Mouse (Mus musculus) MEL (cell line): ENCODE measurements around the gene Slit2. TPM values are rescaled to one million over a fixed set of nuclear protein-coding genes. Genes with fewer than 3 reads are reported as not detected.

ENCODE experiments used
- DNase-seq: peaks from one replicate; pipeline ENCODE4 v3.0.0; 2011; ENCODE audit warnings: low read depth, low spot score
- H3K27ac ChIP-seq: 2 replicates; pipeline ENCODE4 v1.5.1; 2012; ENCODE audit warnings: low read depth, mild to moderate bottlenecking, control low read depth, low read length, moderate library complexity; ENCODE audit not compliant: control insufficient read depth
- H3K27me3 ChIP-seq, 2 experiments: fragments of 150-350 bp in 1 of 2; sonication (generic) in 1 of 2; 2 replicates each; pipeline ENCODE4 v1.6.1; 2012; ENCODE audit warnings: low read length in 2 of 2, mild to moderate bottlenecking in 2 of 2, improper control_type of control experiment in 1 of 2, moderate library complexity in 1 of 2; ENCODE audit not compliant: insufficient read depth in 2 of 2, control insufficient read depth in 1 of 2
- H3K36me3 ChIP-seq, 2 experiments: 2 replicates each; pipeline ENCODE4 v1.6.1; 2012 to 2014; ENCODE audit warnings: low read length in 2 of 2, improper control_type of control experiment in 1 of 2, inconsistent platforms in 1 of 2, mild to moderate bottlenecking in 1 of 2; ENCODE audit not compliant: insufficient read depth in 2 of 2, control insufficient read depth in 1 of 2
- H3K4me1 ChIP-seq, 2 experiments: fragments of 150-350 bp in 1 of 2; sonication (generic) in 1 of 2; 2 replicates each; pipeline ENCODE4 v1.6.1; 2012; ENCODE audit warnings: low read length in 2 of 2, improper control_type of control experiment in 1 of 2, mild to moderate bottlenecking in 1 of 2; ENCODE audit not compliant: insufficient read depth in 2 of 2, control insufficient read depth in 1 of 2
- H3K4me3 ChIP-seq, 2 experiments: fragments of 150-350 bp in 1 of 2; sonication (generic) in 1 of 2; 2 replicates each; pipeline ENCODE4 v1.5.1; 2012; ENCODE audit warnings: low read depth in 2 of 2, low read length in 2 of 2, mild to moderate bottlenecking in 2 of 2, moderate library complexity in 2 of 2, control low read depth in 1 of 2, improper control_type of control experiment in 1 of 2; ENCODE audit not compliant: control insufficient read depth in 1 of 2, insufficient read depth in 1 of 2
- H3K79me2 ChIP-seq: 2 replicates; pipeline ENCODE4 v1.6.1; 2012; ENCODE audit warnings: mild to moderate bottlenecking, low read length, moderate library complexity; ENCODE audit not compliant: control insufficient read depth, poor library complexity, insufficient read depth
- H3K9ac ChIP-seq: 2 replicates; pipeline ENCODE4 v1.6.1; 2012; ENCODE audit warnings: low read depth, mild to moderate bottlenecking, control low read depth, low read length, moderate library complexity; ENCODE audit not compliant: control insufficient read depth, poor library complexity, severe bottlenecking
- H3K9me3 ChIP-seq: fragments of 150-350 bp; sonication (generic); replicated peaks from 2 replicates; pipeline ENCODE4 v1.6.1; 2012; ENCODE audit warnings: mild to moderate bottlenecking, low read length, improper control_type of control experiment, moderate library complexity; ENCODE audit not compliant: insufficient read depth
- BHLHE40 ChIP-seq: IDR thresholded peaks from 2 replicates; pipeline ENCODE4 v1.6.1; 2012; ENCODE audit warnings: low read depth, mild to moderate bottlenecking, inconsistent platforms, low read length, improper control_type of control experiment, borderline replicate concordance
- CHD2 ChIP-seq: IDR thresholded peaks from 2 replicates; pipeline ENCODE4 v1.6.1; 2011; ENCODE audit warnings: low read length, improper control_type of control experiment
- ELF1 ChIP-seq: IDR thresholded peaks from 2 replicates; pipeline ENCODE4 v1.6.1; 2014; ENCODE audit warnings: low read depth, mild to moderate bottlenecking, inconsistent platforms, low read length, improper control_type of control experiment, moderate library complexity
- EP300 ChIP-seq, 2 experiments: IDR thresholded peaks; 2 replicates each; pipeline ENCODE4 v1.6.1; 2011; ENCODE audit warnings: improper control_type of control experiment in 2 of 2, low read length in 2 of 2, low read depth in 1 of 2, mild to moderate bottlenecking in 1 of 2
- GATA1 ChIP-seq: IDR thresholded peaks from 2 replicates; pipeline ENCODE4 v1.6.1; 2011; ENCODE audit warnings: low read depth, low read length, improper control_type of control experiment
- HCFC1 ChIP-seq: IDR thresholded peaks from 2 replicates; pipeline ENCODE4 v1.6.1; 2012; ENCODE audit warnings: low read depth, mild to moderate bottlenecking, inconsistent platforms, low read length, improper control_type of control experiment, moderate library complexity
- KAT2A ChIP-seq: conservative IDR thresholded peaks from 2 replicates; pipeline ENCODE4 v1.6.1; 2012; ENCODE audit warnings: low read depth, low read length, improper control_type of control experiment, inconsistent platforms
- MAX ChIP-seq: IDR thresholded peaks from 2 replicates; pipeline ENCODE4 v1.6.1; 2011; ENCODE audit warnings: low read length, improper control_type of control experiment
- MAZ ChIP-seq: IDR thresholded peaks from 2 replicates; pipeline ENCODE4 v1.6.1; 2012; ENCODE audit warnings: low read depth, mild to moderate bottlenecking, inconsistent platforms, low read length, improper control_type of control experiment
- MXI1 ChIP-seq: IDR thresholded peaks from 2 replicates; pipeline ENCODE4 v1.6.1; 2011; ENCODE audit warnings: mild to moderate bottlenecking, low read depth, low read length, improper control_type of control experiment
- MYC ChIP-seq: IDR thresholded peaks from 2 replicates; pipeline ENCODE4 v1.6.1; 2011; ENCODE audit warnings: low read depth, mild to moderate bottlenecking, low read length, improper control_type of control experiment, moderate library complexity
- NELFE ChIP-seq: IDR thresholded peaks from 2 replicates; pipeline ENCODE4 v1.6.1; 2011; ENCODE audit warnings: low read depth, low read length, improper control_type of control experiment
- NRF1 ChIP-seq: IDR thresholded peaks from 2 replicates; pipeline ENCODE4 v1.6.1; 2014; ENCODE audit warnings: low read depth, mild to moderate bottlenecking, inconsistent platforms, low read length, improper control_type of control experiment, moderate library complexity; ENCODE audit not compliant: poor library complexity, insufficient read depth, severe bottlenecking
- POLR2A ChIP-seq, 2 experiments: IDR thresholded peaks; 2 replicates each; pipeline ENCODE4 v1.6.1; 2011 to 2012; ENCODE audit warnings: low read length in 2 of 2, mild to moderate bottlenecking in 2 of 2, control low read depth in 1 of 2, improper control_type of control experiment in 1 of 2, low read depth in 1 of 2, moderate library complexity in 1 of 2; ENCODE audit not compliant: control insufficient read depth in 1 of 2, insufficient read depth in 1 of 2, poor library complexity in 1 of 2
- POLR2AphosphoS2 ChIP-seq: IDR thresholded peaks from 2 replicates; pipeline ENCODE4 v1.6.1; 2011; ENCODE audit warnings: low read length, improper control_type of control experiment
- POLR2AphosphoS5 ChIP-seq: IDR thresholded peaks from 2 replicates; pipeline ENCODE4 v1.6.1; 2012; ENCODE audit warnings: low read depth, borderline replicate concordance, mild to moderate bottlenecking, inconsistent platforms, low read length, moderate library complexity, mixed read lengths
- RAD21 ChIP-seq: IDR thresholded peaks from 2 replicates; pipeline ENCODE4 v1.6.1; 2011; ENCODE audit warnings: mild to moderate bottlenecking, low read depth, low read length, improper control_type of control experiment
- RCOR1 ChIP-seq: IDR thresholded peaks from 2 replicates; pipeline ENCODE4 v1.6.1; 2012; ENCODE audit warnings: low read depth, mild to moderate bottlenecking, inconsistent platforms, low read length, improper control_type of control experiment
- SMC3 ChIP-seq: IDR thresholded peaks from 2 replicates; pipeline ENCODE4 v1.6.1; 2011; ENCODE audit warnings: low read depth, low read length, improper control_type of control experiment
- TAL1 ChIP-seq: IDR thresholded peaks from 2 replicates; pipeline ENCODE4 v1.6.1; 2012; ENCODE audit warnings: mild to moderate bottlenecking, inconsistent platforms, low read length, moderate library complexity, mixed read lengths
- TBP ChIP-seq: IDR thresholded peaks from 2 replicates; pipeline ENCODE4 v1.8.0; 2011; ENCODE audit warnings: low read depth, low read length, improper control_type of control experiment
- TCF12 ChIP-seq: IDR thresholded peaks from 2 replicates; pipeline ENCODE4 v1.6.1; 2014; ENCODE audit warnings: low read depth, mild to moderate bottlenecking, inconsistent platforms, low read length, improper control_type of control experiment, moderate library complexity
- ZMIZ1 ChIP-seq: IDR thresholded peaks from 2 replicates; pipeline ENCODE4 v1.6.1; 2012; ENCODE audit warnings: low read depth, mild to moderate bottlenecking, inconsistent platforms, low read length, improper control_type of control experiment, moderate library complexity
- ZNF384 ChIP-seq: IDR thresholded peaks from 2 replicates; pipeline ENCODE4 v1.6.1; 2012; ENCODE audit warnings: low read depth, mild to moderate bottlenecking, inconsistent platforms, low read length, improper control_type of control experiment
- polyA plus RNA-seq, 2 experiments: library from polyadenylated mRNA; stranded (reverse) in 1 of 2; unstranded in 1 of 2; fragments of >175 nt in 1 of 2; fragments of >200 nt in 1 of 2; gene quantifications; 2 replicates each; pipeline versions ENCODE4 v1.2.1 to v1.2.4; 2012; ENCODE audit warnings: low replicate concordance in 2 of 2, low read depth in 1 of 2; ENCODE audit not compliant: insufficient read length in 2 of 2, insufficient read depth in 1 of 2, missing spikeins in 1 of 2
- total RNA-seq: library from RNA; depleted of rRNA; stranded (reverse); fragments of 300-350 nt; gene quantifications from 2 replicates; pipeline ENCODE4 v1.2.3, GENCODE M21; 2012

Gene Slit2
- total and polyA plus RNA-seq, 3 experiments: not detected

- TF ChIP-seq ELF1: no peak
- TF ChIP-seq MAX: no peak
- TF ChIP-seq NRF1: no peak
- TF ChIP-seq TBP: no peak
- DNase-seq: no peak
Measured at GRCm38 (mm10) chr5:47985198-47985631, 2.3 kb downstream of the Slit2 start.

GRCm38 (mm10) chr5:47985901-47986670 is 3.1 kb downstream of the Slit2 start:
- H3K36me3 ChIP-seq: no peaks in the 10 kb centered on the region
- no peaks in the 10 kb centered on the region for H3K9me3 ChIP-seq
- no peak overlapping the region for H3K9ac ChIP-seq
- H3K27ac ChIP-seq: no peak overlapping the region
- H3K79me2 ChIP-seq: no peaks in the 10 kb centered on the region
- no peaks in the 10 kb centered on the region for H3K4me1 ChIP-seq
- TF ChIP-seq TCF12 (no peak), SMC3 (no peak), RAD21 (no peak), POLR2AphosphoS2 (no peak), TAL1 (no peak), POLR2AphosphoS5 (no peak), POLR2A (IDR thresholded peaks at IDR 0.05; ENCODE audit: control insufficient read depth in 1 of 2, insufficient read depth in 1 of 2, low read depth in 1 of 2, low read length in 2 of 2, poor library complexity in 1 of 2) (no peak), HCFC1 (no peak), RCOR1 (no peak), NELFE (no peak), BHLHE40 (no peak)
- no peak for DNase-seq
- H3K4me3 ChIP-seq: no peak overlapping the region
- H3K27me3 ChIP-seq: no peaks in the 10 kb centered on the region

More at GRCm38 (mm10) chr5:47985198-47985631, 2.3 kb downstream of the Slit2 start:
- Histone ChIP-seq H3K36me3 (no peaks in the 10 kb centered on the region), H3K79me2 (no peaks in the 10 kb centered on the region), H3K4me3 (no peak overlapping the region), H3K4me1 (no peaks in the 10 kb centered on the region), H3K9me3 (no peaks in the 10 kb centered on the region), H3K27ac (no peak overlapping the region), H3K9ac (no peak overlapping the region), H3K27me3 (no peaks in the 10 kb centered on the region)

GRCm38 (mm10) chr5:47990926-47991325 is 8.0 kb downstream of the Slit2 start:
- Histone ChIP-seq H3K27ac (no peak overlapping the region), H3K4me1 (no peaks in the 10 kb centered on the region), H3K27me3 (no peaks in the 10 kb centered on the region), H3K4me3 (no peak overlapping the region), H3K36me3 (no peaks in the 10 kb centered on the region), H3K79me2 (no peaks in the 10 kb centered on the region), H3K9ac (no peak overlapping the region), H3K9me3 (no peaks in the 10 kb centered on the region)
- DNase-seq: no peak
- TF ChIP-seq MXI1 (no peak), NELFE (no peak), KAT2A (no peak), TAL1 (no peak), ZMIZ1 (no peak), MAX (no peak), ZNF384 (no peak), CHD2 (no peak), GATA1 (no peak), MAZ (no peak), MYC (no peak), EP300 (IDR thresholded peaks at IDR 0.05; ENCODE audit: low read depth in 1 of 2, low read length in 2 of 2) (no peak)
